Mouse (Mus musculus) kidney, adult 9 months (tissue): ENCODE measurements around the gene A730049H05Rik.

Source experiments
- DNase-seq: peaks from one replicate; pipeline ENCODE4 v3.0.0; 2022

Gene A730049H05Rik

GRCm38 (mm10) chr6:92882446-92882845 is 66.2 kb downstream of the A730049H05Rik start:
- DNase-seq: no peak

- peak; percentile 72 for DNase-seq
Measured at GRCm38 (mm10) chr6:92883131-92883900, 67.0 kb downstream of the A730049H05Rik start.

DNA sequence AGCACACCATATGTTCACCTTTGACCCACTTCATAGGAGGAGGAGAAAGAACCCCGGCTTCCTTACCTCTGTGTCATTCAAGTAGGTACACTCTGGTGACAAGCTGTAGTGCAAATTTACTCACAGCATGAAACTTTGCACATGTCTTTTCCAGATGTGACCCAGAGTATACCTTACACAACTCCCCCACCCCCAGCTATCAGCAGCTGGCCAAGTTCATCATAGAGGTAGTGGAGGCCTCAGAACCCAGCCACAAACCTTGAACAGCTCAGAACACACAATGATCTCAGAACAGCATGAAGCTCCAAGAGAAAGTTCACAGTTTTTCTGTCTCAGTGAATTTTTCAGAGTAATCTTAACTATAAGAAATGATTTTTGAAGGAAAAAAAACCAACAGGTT is 75.3 kb downstream of the A730049H05Rik start:
- DNase-seq: no peak
